Mouse (Mus musculus): Measurements from ENCODE around the gene Hgfac.

DNA sequence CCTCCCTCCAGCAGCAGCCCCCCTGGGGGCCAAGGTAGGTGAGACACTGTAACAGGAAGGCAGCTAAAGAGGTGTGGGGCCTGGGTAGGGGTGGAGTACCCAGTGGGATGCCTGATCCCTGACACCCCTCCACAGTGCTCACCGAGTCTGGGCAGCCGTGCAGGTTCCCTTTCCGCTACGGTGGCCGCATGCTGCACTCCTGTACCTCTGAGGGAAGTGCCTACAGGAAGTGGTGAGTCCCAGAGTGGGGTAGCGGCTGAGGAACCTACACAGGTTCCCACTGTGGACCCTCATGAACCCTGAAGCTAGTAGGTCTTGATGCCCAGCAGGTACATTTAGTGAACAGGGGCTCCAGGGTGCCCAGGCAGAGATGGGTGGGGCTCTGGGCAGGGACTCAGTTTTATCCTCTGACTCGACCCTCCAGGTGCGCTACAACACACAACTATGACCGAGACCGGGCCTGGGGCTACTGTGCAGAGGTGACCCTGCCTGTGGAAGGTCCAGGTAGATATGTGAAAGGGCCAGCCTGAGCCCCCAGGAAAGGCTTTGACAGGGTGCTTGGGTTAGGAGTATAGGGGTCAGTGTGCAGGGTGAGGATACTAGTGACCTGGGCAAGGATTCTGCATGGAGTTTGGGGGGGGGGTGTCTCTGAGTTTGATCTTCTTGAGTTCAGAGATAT lies 1.3 kb downstream of the Hgfac start:
- no peak for TF ChIP-seq CTCF (conservative IDR thresholded peaks at IDR 0.05; ENCODE audit: insufficient read depth, insufficient read length, low read depth, low read length)
- TF ChIP-seq POLR2A (IDR thresholded peaks at IDR 0.05; ENCODE audit: low read depth, low read length): no peak

Measured in kidney, adult 2 months (tissue).